Comparison of ENCODE assay signal across 10 mouse cellular contexts in the genomic region with DNA sequence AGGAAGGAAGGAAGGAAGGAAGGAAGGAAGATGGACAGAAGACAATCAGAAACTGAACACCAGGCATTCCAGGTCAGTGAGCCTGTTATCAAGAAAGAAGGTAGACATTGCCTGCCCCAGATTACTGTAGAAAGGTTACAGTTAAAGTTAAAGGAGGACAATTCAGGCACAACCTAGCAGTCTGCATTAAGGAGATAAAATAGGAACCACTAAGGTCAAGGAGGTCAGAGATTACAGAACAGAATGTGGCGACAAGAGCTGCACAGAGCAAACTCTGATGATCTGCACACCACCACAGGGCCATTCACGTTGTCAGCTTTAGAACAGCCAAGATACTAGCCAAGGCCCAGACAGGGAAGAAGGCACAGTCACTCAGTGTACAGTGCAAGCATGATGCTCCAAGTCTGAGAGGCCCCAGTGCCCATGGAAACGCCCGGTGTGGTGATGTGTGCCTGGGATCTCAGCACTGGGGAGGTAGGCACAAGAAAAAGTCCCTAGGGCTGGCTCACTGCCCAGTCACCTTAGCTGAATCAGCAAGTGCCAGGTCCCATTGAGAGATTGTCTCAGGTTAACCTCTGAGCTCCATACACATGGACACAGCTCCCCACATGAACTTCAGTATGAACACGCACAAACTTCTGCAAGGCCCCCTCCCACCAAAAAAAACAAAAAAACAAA. TPM values are rescaled to one million over a fixed set of nuclear protein-coding genes. Genes with fewer than 3 reads are reported as not detected.
DNase-seq lines count a peak whose midpoint lies in the region; ATAC-seq and TF ChIP-seq lines count a peak whose summit lies in the region.
"Had no signal": no experiment of that assay in that cellular context is flagged by ENCODE, and none has a peak within 500 bp of the region (broad histone marks: within the 10 kb centered on the region; RNA-seq: fewer than 3 reads in every experiment).

No protein-coding gene starts in this region.

- DNase-seq in heart, adult 11 months, result peak; percentile 76
- DNase-seq in heart, adult 18-20 months, result no peak
- DNase-seq in G1E (ENCODE audit: low spot score), result peak; percentile 28
- peak; percentile 24 to 39 (median 35) for DNase-seq in liver, embryonic 14.5 days (ENCODE audit: low read depth in 3 of 3, low spot score in 3 of 3)
- DNase-seq in retina, embryonic 14.5 days (ENCODE audit: low spot score), result no peak
- no peak for DNase-seq in hindbrain, embryonic 10.5 days (ENCODE audit: low spot score)

- TF ChIP-seq EP300 in liver, embryonic 14.5 days (IDR thresholded peaks at IDR 0.05; ENCODE audit: low read depth), result peak; percentile 86

- H3K4me2 ChIP-seq in embryonic facial prominence, embryonic 13.5 days, result no peak overlapping the region
- H3K4me2 ChIP-seq in liver, embryonic 14.5 days (ENCODE audit: low read depth), result no peak overlapping the region
- H3K4me2 ChIP-seq: heart, embryonic 15.5 days had no signal

- H3K9ac ChIP-seq in embryonic facial prominence, embryonic 13.5 days, result no peak overlapping the region
- no peak overlapping the region for H3K9ac ChIP-seq in liver, embryonic 14.5 days (replicated peaks)
- H3K9ac ChIP-seq: heart, embryonic 15.5 days had no signal

- peaks cover 23% of the 10 kb centered on the region for H3K4me1 ChIP-seq in G1E (ENCODE audit: insufficient read depth, low read depth, low read length)
- no peaks in the 10 kb centered on the region for H3K4me1 ChIP-seq in embryonic facial prominence, embryonic 13.5 days
- H3K4me1 ChIP-seq in liver, embryonic 14.5 days (replicated peaks; ENCODE audit: control insufficient read depth in 2 of 2, insufficient read depth in 2 of 2, low read length in 1 of 2), result peaks cover 0 to 9% of the 10 kb centered on the region in 2 experiments; a peak in 2 of 4 replicates
- no peaks in the 10 kb centered on the region for H3K4me1 ChIP-seq in hindbrain, embryonic 10.5 days (replicated peaks)
- H3K4me1 ChIP-seq: heart, embryonic 15.5 days had no signal

- no peaks in the 10 kb centered on the region for H3K9me3 ChIP-seq in G1E (replicated peaks)
- no peaks in the 10 kb centered on the region for H3K9me3 ChIP-seq in embryonic facial prominence, embryonic 13.5 days
- H3K9me3 ChIP-seq in liver, embryonic 14.5 days (ENCODE audit: control insufficient read depth, low read length), result no peaks in the 10 kb centered on the region
- no peaks in the 10 kb centered on the region for H3K9me3 ChIP-seq in hindbrain, embryonic 10.5 days
- H3K9me3 ChIP-seq: heart, embryonic 15.5 days had no signal

- no peak for TF ChIP-seq CTCF in G1E (IDR thresholded peaks at IDR 0.05; ENCODE audit: low read depth, low read length)
- TF ChIP-seq CTCF in liver, embryonic 14.5 days (IDR thresholded peaks at IDR 0.05; ENCODE audit: low read depth), result no peak

- peak; percentile 81 for ATAC-seq in G1E (ENCODE audit: extremely low read depth, insufficient number of reproducible peaks, low FRiP score, poor library complexity, severe bottlenecking)
- 0 out of 2 replicates have a peak, but pooled peaks have one; percentile 37 for ATAC-seq in embryonic facial prominence, embryonic 13.5 days (ENCODE audit: insufficient number of reproducible peaks, insufficient read depth, low FRiP score, low TSS enrichment, low read depth)
- peak; percentile 90 for ATAC-seq in liver, embryonic 14.5 days (ENCODE audit: insufficient read depth)
- no peak for ATAC-seq in granulocyte monocyte progenitor cell, adult 5-6 weeks (replicated peaks; ENCODE audit: poor library complexity, severe bottlenecking)

- no peaks in the 10 kb centered on the region for H3K27me3 ChIP-seq in G1E (ENCODE audit: insufficient read depth, low read length)
- H3K27me3 ChIP-seq in embryonic facial prominence, embryonic 13.5 days, result no peaks in the 10 kb centered on the region
- H3K27me3 ChIP-seq in liver, embryonic 14.5 days (ENCODE audit: control insufficient read depth, insufficient read depth, low read length), result no peaks in the 10 kb centered on the region
- no peaks in the 10 kb centered on the region for H3K27me3 ChIP-seq in hindbrain, embryonic 10.5 days (ENCODE audit: insufficient read depth, poor library complexity, severe bottlenecking)
- H3K27me3 ChIP-seq: heart, embryonic 15.5 days had no signal

- peaks cover 57% of the 10 kb centered on the region for H3K36me3 ChIP-seq in G1E (replicated peaks)
- peaks cover 58% of the 10 kb centered on the region for H3K36me3 ChIP-seq in embryonic facial prominence, embryonic 13.5 days
- peaks cover 6% of the 10 kb centered on the region for H3K36me3 ChIP-seq in liver, embryonic 14.5 days (replicated peaks; ENCODE audit: control insufficient read depth, insufficient read depth, low read depth)
- peaks cover 79% of the 10 kb centered on the region for H3K36me3 ChIP-seq in hindbrain, embryonic 10.5 days

- peak overlapping the region; percentile 6; the same call in 1 of the 2 replicates for H3K4me3 ChIP-seq in G1E (ENCODE audit: low read depth, low read length)
- no peak overlapping the region for H3K4me3 ChIP-seq in embryonic facial prominence, embryonic 13.5 days
- no peak overlapping the region for H3K4me3 ChIP-seq in liver, embryonic 14.5 days (ENCODE audit: insufficient read depth in 1 of 2, low read depth in 2 of 2, low read length in 2 of 2)
- H3K4me3 ChIP-seq in hindbrain, embryonic 10.5 days, result no peak overlapping the region
- H3K4me3 ChIP-seq: heart, embryonic 15.5 days had no signal

- H3K27ac ChIP-seq in embryonic facial prominence, embryonic 13.5 days, result no peak overlapping the region
- H3K27ac ChIP-seq in liver, embryonic 14.5 days, result no peak overlapping the region
- no peak overlapping the region for H3K27ac ChIP-seq in hindbrain, embryonic 10.5 days
- H3K27ac ChIP-seq: heart, embryonic 15.5 days; kidney, postnatal 0 days had no signal

- whole genome bisulfite sequencing in embryonic facial prominence, embryonic 13.5 days, result 91% methylated on average over 5 of the region's 5 CpGs
- WGBS in liver, embryonic 14.5 days (ENCODE audit: insufficient replicate concordance), result 49% methylated on average over 5 of the region's 5 CpGs
- WGBS in hindbrain, embryonic 10.5 days, result 95% methylated on average over 5 of the region's 5 CpGs

RNA-seq across cellular contexts. Expression of gene Srek1, which starts 38.9 kb away (rescaled TPM):
- total RNA-seq in heart, adult 18-20 months (2021), result 10 to 100 TPM; 16.0 to 18.8 TPM
- total RNA-seq in G1E (2014; fragmentation: Nextera tagmentation), result 91.5 and 109 TPM in 2 replicates
- total RNA-seq in G1E (2017), result 94.0 and 95.5 TPM in 2 replicates
- polyA plus RNA-seq in G1E (2012), result 35.3 and 46.6 TPM in 2 replicates
- polyA plus RNA-seq in embryonic facial prominence, embryonic 13.5 days (2015; fragmentation: Nextera tagmentation; extraction: Ambion mirVana), result 116 and 121 TPM in 2 replicates
- polyA plus RNA-seq in liver, embryonic 14.5 days (2012; rRNA removed), result 8.1 and 14.4 TPM in 2 replicates
- 16.3 and 20.3 TPM in 2 replicates for polyA plus RNA-seq in liver, embryonic 14.5 days (2014; fragmentation: Nextera tagmentation; extraction: Ambion mirVana)
- 66.0 and 87.0 TPM in 2 replicates for polyA plus RNA-seq in hindbrain, embryonic 10.5 days (2016; fragmentation: Nextera tagmentation; extraction: Ambion mirVana)
- 74.5 and 101 TPM in 2 replicates for total RNA-seq in granulocyte monocyte progenitor cell, adult 5-6 weeks (2014; fragmentation: Nextera tagmentation)
- total RNA-seq in granulocyte monocyte progenitor cell, adult 5-6 weeks (2017), result 83.3 and 85.8 TPM in 2 replicates

Comparison
In these comparisons a context has a peak if more than half of its experiments do, and no peak if none do; other contexts are left out.
1. DNase-seq: peak in heart, adult 11 months (single experiment), G1E (single experiment) and liver, embryonic 14.5 days (3 of 3); none in heart, adult 18-20 months (0 of 2), retina, embryonic 14.5 days (single experiment) and hindbrain, embryonic 10.5 days (single experiment).